Mouse (Mus musculus): ENCODE data around the gene Blvra. TPM values are rescaled to one million over a fixed set of nuclear protein-coding genes. Genes with fewer than 3 reads are reported as not detected.
"Not testable (repeated sequence)": the region's sequence is repeated elsewhere in the genome, so short reads cannot be mapped to it uniquely, and the experiment has no call there.

The Blvra gene
- total and polyA plus RNA-seq, 2 experiments from 2014 or later = 16.0 to 37.6 TPM

DNA sequence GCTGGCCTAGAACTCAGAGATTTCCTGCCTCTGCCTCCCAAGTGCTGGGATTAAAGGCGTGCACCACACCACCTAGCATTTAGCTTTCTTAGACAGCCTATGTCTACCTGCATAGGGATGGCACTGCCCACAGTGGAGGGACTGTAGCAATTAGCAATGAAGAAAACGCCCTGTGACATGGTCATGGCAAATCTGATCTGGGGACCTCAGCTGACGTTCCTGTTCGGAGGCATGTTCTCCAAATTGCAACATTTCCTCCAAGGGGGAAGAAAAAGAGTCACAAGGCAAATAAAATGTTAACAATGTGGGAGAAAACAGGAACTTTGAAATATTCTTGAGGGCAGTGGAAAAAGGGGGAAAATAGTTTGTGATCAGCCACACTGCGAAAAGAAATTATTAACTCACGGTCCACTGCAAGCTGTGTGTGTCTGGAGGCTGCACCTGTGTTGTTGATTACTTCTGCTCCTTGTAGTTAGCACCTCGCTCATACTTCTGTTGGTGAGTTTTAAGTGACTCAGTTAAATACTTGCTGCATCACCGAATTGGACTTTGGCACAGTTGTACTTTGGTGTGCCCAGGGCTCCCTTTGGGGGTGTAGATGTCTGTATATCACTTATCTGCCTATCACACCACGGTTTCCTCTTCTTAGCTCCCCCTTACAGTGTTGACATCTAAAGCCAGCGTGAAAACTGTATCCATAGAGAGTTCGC, 9.6 kb downstream of the Blvra start:
- Histone ChIP-seq H3K4me3 (ENCODE audit: low read depth, low read length) (no peak overlapping the region), H3K9ac (replicated peaks; ENCODE audit: low read depth, low read length) (no peak overlapping the region), H3K27ac (ENCODE audit: low read depth) (no peak overlapping the region), H3K4me1 (ENCODE audit: control insufficient read depth, insufficient read depth) (no peaks in the 10 kb centered on the region), H3K36me3 (replicated peaks; ENCODE audit: control insufficient read depth, insufficient read depth, low read length) (no peaks in the 10 kb centered on the region; the same call in 1 of the 2 replicates), H3K9me3 (replicated peaks; ENCODE audit: control insufficient read depth, low read length) (no peaks in the 10 kb centered on the region), H3K4me2 (ENCODE audit: low read depth, low read length) (no peak overlapping the region), H3K27me3 (ENCODE audit: control insufficient read depth, insufficient read depth, low read length) (no peaks in the 10 kb centered on the region)
- WGBS = 87% methylated on average over 11 of the region's 11 CpGs
- TF ChIP-seq EP300 (IDR thresholded peaks at IDR 0.05; ENCODE audit: low read depth) (no peak), CTCF (IDR thresholded peaks at IDR 0.05; ENCODE audit: low read depth) (no peak)
- ATAC-seq (ENCODE audit: insufficient read depth, low read depth) (no peak), DNase-seq (ENCODE audit: low spot score) (no peak)

DNA sequence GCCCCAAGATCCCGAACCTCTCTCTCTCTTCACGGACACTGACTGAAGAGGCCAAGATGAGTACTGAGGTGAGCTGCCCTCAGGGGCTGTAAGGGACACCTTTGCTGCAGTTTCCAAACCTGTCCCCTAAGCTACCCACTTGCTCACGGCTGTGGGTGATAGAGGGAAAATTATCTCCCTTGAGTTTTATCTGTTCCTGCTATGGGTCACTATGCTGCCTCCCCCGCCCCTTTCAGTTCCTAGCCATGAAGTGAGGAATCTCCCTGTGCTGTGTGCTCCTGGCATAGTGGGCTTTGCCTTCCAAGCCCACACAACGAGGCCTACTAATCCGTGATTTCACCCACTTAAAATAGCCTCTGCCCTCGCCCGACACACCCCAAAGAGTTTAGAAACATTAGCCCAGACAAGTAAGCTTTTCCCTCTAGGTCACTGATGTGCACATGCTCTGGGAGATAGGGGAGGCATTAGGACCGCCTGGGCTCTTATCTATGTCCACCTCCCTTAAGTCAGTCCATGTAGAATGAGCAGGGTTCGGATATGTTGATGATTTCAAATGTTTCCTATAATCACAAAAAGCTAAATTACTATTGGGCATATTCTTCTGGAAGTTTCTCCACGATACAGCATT, 10.2 kb downstream of the Blvra start:
- DNase-seq (ENCODE audit: low spot score) (no peak), ATAC-seq (ENCODE audit: insufficient read depth, low read depth) (no peak)
- 68% methylated on average over 11 of the region's 11 CpGs for WGBS
- Histone ChIP-seq H3K4me3 (ENCODE audit: low read depth, low read length) (no peak overlapping the region), H3K9ac (replicated peaks; ENCODE audit: low read depth, low read length) (no peak overlapping the region), H3K36me3 (replicated peaks; ENCODE audit: control insufficient read depth, insufficient read depth, low read length) (peaks cover 2% of the 10 kb centered on the region; the same call in 1 of the 2 replicates), H3K9me3 (replicated peaks; ENCODE audit: control insufficient read depth, low read length) (no peaks in the 10 kb centered on the region), H3K4me1 (ENCODE audit: control insufficient read depth, insufficient read depth) (no peaks in the 10 kb centered on the region), H3K4me2 (ENCODE audit: low read depth, low read length) (no peak overlapping the region), H3K27ac (ENCODE audit: low read depth) (no peak overlapping the region), H3K27me3 (ENCODE audit: control insufficient read depth, insufficient read depth, low read length) (no peaks in the 10 kb centered on the region)
- TF ChIP-seq EP300 (IDR thresholded peaks at IDR 0.05; ENCODE audit: low read depth) (no peak), CTCF (IDR thresholded peaks at IDR 0.05; ENCODE audit: low read depth) (no peak)

DNA sequence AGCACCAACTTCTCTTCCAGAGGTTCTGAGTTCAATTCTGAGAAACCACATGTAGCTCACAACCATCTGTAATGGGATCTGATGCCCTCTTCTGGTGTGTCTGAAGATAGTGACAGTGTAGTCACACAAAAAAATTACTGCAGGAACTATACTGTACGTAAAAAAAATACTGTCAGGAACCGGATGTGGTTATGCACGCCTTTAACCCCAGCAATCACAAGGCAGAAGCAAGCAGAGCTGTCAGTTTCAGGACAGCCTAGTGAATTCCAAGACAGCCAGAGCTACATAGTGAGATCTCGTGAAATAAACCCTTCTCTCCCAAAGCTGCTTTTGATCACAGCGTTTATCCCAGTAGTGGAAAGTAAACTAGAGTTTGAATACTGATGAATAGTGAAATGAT, 15.8 kb downstream of the Blvra start:
- no peak overlapping the region for H3K27ac ChIP-seq (ENCODE audit: low read depth)
- no peaks in the 10 kb centered on the region for H3K4me1 ChIP-seq (ENCODE audit: control insufficient read depth, insufficient read depth)
- DNase-seq (ENCODE audit: low spot score) (no peak), ATAC-seq (ENCODE audit: insufficient read depth, low read depth) (no peak)
- no peaks in the 10 kb centered on the region for H3K27me3 ChIP-seq (ENCODE audit: control insufficient read depth, insufficient read depth, low read length)
- peaks cover 7% of the 10 kb centered on the region; the same call in 1 of the 2 replicates for H3K36me3 ChIP-seq (replicated peaks; ENCODE audit: control insufficient read depth, insufficient read depth, low read length)
- whole genome bisulfite sequencing = 76% methylated on average over 5 of the region's 5 CpGs
- H3K4me3 ChIP-seq (ENCODE audit: low read depth, low read length) = no peak overlapping the region
- H3K9ac ChIP-seq (replicated peaks; ENCODE audit: low read depth, low read length) = no peak overlapping the region
- no peaks in the 10 kb centered on the region for H3K9me3 ChIP-seq (replicated peaks; ENCODE audit: control insufficient read depth, low read length)
- no peak for TF ChIP-seq EP300 (IDR thresholded peaks at IDR 0.05; ENCODE audit: low read depth)
- TF ChIP-seq CTCF (IDR thresholded peaks at IDR 0.05; ENCODE audit: low read depth) = no peak
- no peak overlapping the region for H3K4me2 ChIP-seq (ENCODE audit: low read depth, low read length)

- not testable (repeated sequence) for ATAC-seq (ENCODE audit: insufficient read depth, low read depth)
Observed at GRCm38 (mm10) chr2:127090151-127090550, 19.7 kb downstream of the Blvra start.

GRCm38 (mm10) chr2:127092000-127092399, 21.5 kb downstream of the Blvra start:
- H3K4me1 ChIP-seq (ENCODE audit: control insufficient read depth, insufficient read depth) = no peaks in the 10 kb centered on the region
- no peak for TF ChIP-seq CTCF (IDR thresholded peaks at IDR 0.05; ENCODE audit: low read depth)
- TF ChIP-seq EP300 (IDR thresholded peaks at IDR 0.05; ENCODE audit: low read depth) = no peak
- H3K9me3 ChIP-seq (replicated peaks; ENCODE audit: control insufficient read depth, low read length) = no peaks in the 10 kb centered on the region
- no peaks in the 10 kb centered on the region for H3K27me3 ChIP-seq (ENCODE audit: control insufficient read depth, insufficient read depth, low read length)
- 50% methylated on average over 8 of the region's 8 CpGs for WGBS
- H3K4me3 ChIP-seq (ENCODE audit: low read depth, low read length) = no peak overlapping the region
- no peak overlapping the region for H3K4me2 ChIP-seq (ENCODE audit: low read depth, low read length)
- no peak overlapping the region for H3K9ac ChIP-seq (replicated peaks; ENCODE audit: low read depth, low read length)
- no peak overlapping the region for H3K27ac ChIP-seq (ENCODE audit: low read depth)
- H3K36me3 ChIP-seq (replicated peaks; ENCODE audit: control insufficient read depth, insufficient read depth, low read length) = peaks cover 8% of the 10 kb centered on the region; the same call in 1 of the 2 replicates
- no peak for ATAC-seq (ENCODE audit: insufficient read depth, low read depth)
- DNase-seq (ENCODE audit: low spot score) = no peak

More at GRCm38 (mm10) chr2:127090151-127090550, 19.7 kb downstream of the Blvra start:
- not testable (repeated sequence) for H3K4me3 ChIP-seq (ENCODE audit: low read depth, low read length); H3K27ac ChIP-seq (ENCODE audit: low read depth); DNase-seq (ENCODE audit: low spot score); H3K4me2 ChIP-seq (ENCODE audit: low read depth, low read length); H3K9me3 ChIP-seq (replicated peaks; ENCODE audit: control insufficient read depth, low read length); H3K9ac ChIP-seq (replicated peaks; ENCODE audit: low read depth, low read length); H3K27me3 ChIP-seq (ENCODE audit: control insufficient read depth, insufficient read depth, low read length); H3K4me1 ChIP-seq (ENCODE audit: control insufficient read depth, insufficient read depth)
- peaks cover 11% of the 10 kb centered on the region; the same call in 1 of the 2 replicates for H3K36me3 ChIP-seq (replicated peaks; ENCODE audit: control insufficient read depth, insufficient read depth, low read length)
